ENCODE assay signal across 10 mouse cellular contexts in genomic region chr4:107921952-107922351, GRCm38 (mm10). TPM values are rescaled to one million over a fixed set of nuclear protein-coding genes. Genes with fewer than 3 reads are reported as not detected.
DNase-seq lines count a peak whose midpoint lies in the region; ATAC-seq and TF ChIP-seq lines count a peak whose summit lies in the region.
"Had no signal": no experiment of that assay in that cellular context is flagged by ENCODE, and none has a peak within 500 bp of the region (broad histone marks: within the 10 kb centered on the region; RNA-seq: fewer than 3 reads in every experiment).

No protein-coding gene starts in this region.

- peaks cover 15% of the 10 kb centered on the region for H3K36me3 ChIP-seq in erythroblast, embryonic 14.5 days (ENCODE audit: control insufficient read depth)
- no peaks in the 10 kb centered on the region for H3K36me3 ChIP-seq in lung, postnatal 0 days (ENCODE audit: insufficient read depth, low read length)

- WGBS in lung, postnatal 0 days: 50% methylated on average over 4 of the region's 4 CpGs

- no peaks in the 10 kb centered on the region for H3K9me3 ChIP-seq in erythroblast, embryonic 14.5 days (ENCODE audit: control insufficient read depth, low read length)
- H3K9me3 ChIP-seq in lung, postnatal 0 days (ENCODE audit: low read length): no peaks in the 10 kb centered on the region

- no peak for TF ChIP-seq CTCF in lung, postnatal 0 days (IDR thresholded peaks at IDR 0.05)

- no peak for TF ChIP-seq EP300 in lung, postnatal 0 days (IDR thresholded peaks at IDR 0.05)

- no peak for ATAC-seq in erythroblast, adult 5-6 weeks (replicated peaks; ENCODE audit: low FRiP score, poor library complexity, severe bottlenecking)
- 0 out of 2 replicates have a peak, but pooled peaks have one; percentile 5 for ATAC-seq in lung, postnatal 0 days

- peak overlapping the region; percentile 82 for H3K4me3 ChIP-seq in erythroblast, embryonic 14.5 days (replicated peaks)
- no peak overlapping the region for H3K4me3 ChIP-seq in lung, postnatal 0 days (ENCODE audit: low read depth, low read length)

- peak overlapping the region; percentile 86 for H3K4me2 ChIP-seq in lung, postnatal 0 days (replicated peaks; ENCODE audit: low read depth, low read length)

- DNase-seq in heart, adult 8-10 months (ENCODE audit: low spot score): peak; percentile 42
- DNase-seq in kidney, adult 8-10 months: peak; percentile 62 to 85
- peak; percentile 68 for DNase-seq in lung, postnatal 0 days (ENCODE audit: low spot score)
- DNase-seq in thymus, adult 18-20 months: no peak
- no peak for DNase-seq in cerebellum, adult 8-10 months
- DNase-seq in T-cell, adult 2 months (ENCODE audit: low spot score): no peak

- no peak overlapping the region for H3K9ac ChIP-seq in lung, postnatal 0 days (replicated peaks; ENCODE audit: low read depth)

- peak overlapping the region; percentile 90; the same call in 1 of the 2 replicates for H3K27ac ChIP-seq in lung, postnatal 0 days (ENCODE audit: low read length)

- H3K27me3 ChIP-seq in erythroblast, embryonic 14.5 days (ENCODE audit: control insufficient read depth): no peaks in the 10 kb centered on the region
- H3K27me3 ChIP-seq in lung, postnatal 0 days (replicated peaks; ENCODE audit: insufficient read depth, low read length): no peaks in the 10 kb centered on the region

- H3K4me1 ChIP-seq in erythroblast, embryonic 14.5 days (ENCODE audit: control insufficient read depth): peaks cover 44% of the 10 kb centered on the region
- peaks cover 8% of the 10 kb centered on the region; the same call in 1 of the 2 replicates for H3K4me1 ChIP-seq in lung, postnatal 0 days (ENCODE audit: insufficient read depth, low read depth, low read length)

RNA-seq across cellular contexts. Expression of gene Cpt2, which starts 1.5 kb away (rescaled TPM):
- 4.9 and 6.6 TPM in 2 replicates for polyA plus RNA-seq in erythroblast, embryonic 14.5 days (2012)
- total RNA-seq in erythroblast, adult 5-6 weeks (2015; ENCODE audit: low replicate concordance): 4.4 and 14.2 TPM in 2 replicates
- 4.5 and 6.1 TPM in 2 replicates for total RNA-seq in erythroblast, adult 5-6 weeks (2017; ENCODE audit: low replicate concordance)
- total RNA-seq in heart, adult 8-10 months (2022): 100 to 1,000 TPM; 273 to 347 (median 313) TPM
- 32.2 and 33.9 TPM in 2 replicates for polyA plus RNA-seq in lung, postnatal 0 days (2015; fragmentation: Nextera tagmentation; extraction: Ambion mirVana)

RNA-seq across cellular contexts. Expression of gene 0610037L13Rik, which starts 32.3 kb away (rescaled TPM):
- 0.16 and 0.20 TPM in 2 replicates for polyA plus RNA-seq in erythroblast, embryonic 14.5 days (2012)
- total RNA-seq in erythroblast, adult 5-6 weeks (2015; ENCODE audit: low replicate concordance): 15.4 and 27.4 TPM in 2 replicates
- 5.3 and 21.7 TPM in 2 replicates for total RNA-seq in erythroblast, adult 5-6 weeks (2017; ENCODE audit: low replicate concordance)
- total RNA-seq in heart, adult 8-10 months (2022): 10 to 100 TPM; 46.1 to 56.8 (median 50.3) TPM
- 92.4 and 92.7 TPM in 2 replicates for polyA plus RNA-seq in lung, postnatal 0 days (2015; fragmentation: Nextera tagmentation; extraction: Ambion mirVana)

RNA-seq across cellular contexts. Expression of gene Magoh, which starts 42.4 kb away (rescaled TPM):
- 0.84 and 0.89 TPM in 2 replicates for polyA plus RNA-seq in erythroblast, embryonic 14.5 days (2012)
- total RNA-seq in erythroblast, adult 5-6 weeks (2015; ENCODE audit: low replicate concordance): 51.0 and 66.9 TPM in 2 replicates
- total RNA-seq in erythroblast, adult 5-6 weeks (2017; ENCODE audit: low replicate concordance): 63.7 and 79.4 TPM in 2 replicates
- 10 to 100 TPM; 39.3 to 42.4 (median 41.4) TPM for total RNA-seq in heart, adult 8-10 months (2022)
- polyA plus RNA-seq in lung, postnatal 0 days (2015; fragmentation: Nextera tagmentation; extraction: Ambion mirVana): 111 TPM in 2 replicates

RNA-seq across cellular contexts. Expression of gene Slc1a7, which starts 46.2 kb away (rescaled TPM):
- polyA plus RNA-seq in erythroblast, embryonic 14.5 days (2012): not detected in 2 replicates
- not detected in 2 replicates for total RNA-seq in erythroblast, adult 5-6 weeks (2015; ENCODE audit: low replicate concordance)
- not detected in 2 replicates for total RNA-seq in erythroblast, adult 5-6 weeks (2017; ENCODE audit: low replicate concordance)
- total RNA-seq in heart, adult 8-10 months (2022): under 1 TPM in 3 of 4 experiments, not detected in 1; 0.16 to 0.60 (median 0.41) TPM
- polyA plus RNA-seq in lung, postnatal 0 days (2015; fragmentation: Nextera tagmentation; extraction: Ambion mirVana): 0.17 and 0.48 TPM in 2 replicates
- total RNA-seq: common myeloid progenitor, adult 5-6 weeks had no signal
- polyA plus RNA-seq: C2C12 had no signal

Comparison
In these comparisons a context has a peak if more than half of its experiments do, and no peak if none do; other contexts are left out.
1. DNase-seq: peak in heart, adult 8-10 months (single experiment), kidney, adult 8-10 months (2 of 2) and lung, postnatal 0 days (single experiment); none in thymus, adult 18-20 months (0 of 2), cerebellum, adult 8-10 months (single experiment) and T-cell, adult 2 months (single experiment).
2. RNA of gene Cpt2, which starts 1.5 kb away (total RNA-seq): 273 to 347 TPM in heart, adult 8-10 months; 4.4 to 14.2 TPM in erythroblast, adult 5-6 weeks; every median in the first group is over 10 times any median in the second.